ENCODE assay signal across 28 mouse cellular contexts in genomic region chr11:74512595-74512994, GRCm38 (mm10).
"Had no signal": no experiment of that assay in that cellular context is flagged by ENCODE, and none has a peak within 500 bp of the region (broad histone marks: within the 10 kb centered on the region; RNA-seq: fewer than 3 reads in every experiment).

No protein-coding gene starts in this region.

- H3K4me2 ChIP-seq: embryonic facial prominence, embryonic 12.5 days; embryonic facial prominence, embryonic 13.5 days; embryonic facial prominence, embryonic 15.5 days; forebrain, embryonic 12.5 days; forebrain, embryonic 13.5 days; forebrain, embryonic 15.5 days had no signal

- ATAC-seq: forebrain, embryonic 13.5 days; forebrain, embryonic 14.5 days; forebrain, embryonic 15.5 days; forebrain, embryonic 16.5 days; forebrain, postnatal 0 days had no signal

- H3K27me3 ChIP-seq: embryonic facial prominence, embryonic 12.5 days; embryonic facial prominence, embryonic 13.5 days; embryonic facial prominence, embryonic 15.5 days; forebrain, embryonic 12.5 days; forebrain, embryonic 13.5 days; forebrain, embryonic 15.5 days had no signal

- H3K4me1 ChIP-seq: embryonic facial prominence, embryonic 12.5 days; embryonic facial prominence, embryonic 13.5 days; embryonic facial prominence, embryonic 15.5 days; forebrain, embryonic 10.5 days; forebrain, embryonic 12.5 days; forebrain, embryonic 13.5 days; forebrain, embryonic 15.5 days had no signal

- H3K9me3 ChIP-seq: embryonic facial prominence, embryonic 10.5 days; embryonic facial prominence, embryonic 12.5 days; embryonic facial prominence, embryonic 13.5 days; embryonic facial prominence, embryonic 15.5 days; forebrain, embryonic 10.5 days; forebrain, embryonic 12.5 days; forebrain, embryonic 13.5 days; forebrain, embryonic 15.5 days had no signal

- H3K4me3 ChIP-seq: embryonic facial prominence, embryonic 10.5 days; embryonic facial prominence, embryonic 12.5 days; embryonic facial prominence, embryonic 13.5 days; embryonic facial prominence, embryonic 15.5 days; erythroblast, embryonic 14.5 days; forebrain, embryonic 10.5 days; forebrain, embryonic 12.5 days; forebrain, embryonic 13.5 days; forebrain, embryonic 15.5 days; gastrocnemius, adult 2 months; heart, adult 2 months had no signal

- DNase-seq: cerebellum, adult 8-10 months; cerebellum, adult 9-10 months; cerebellum, adult 9-11 months; cerebellum, postnatal 10 days; cerebellum, postnatal 14 days; cerebellum, postnatal 25 days; cerebellum, postnatal 36 days; embryo, embryonic 11 days; forebrain, postnatal 0 days; gastrocnemius, adult 2 months; gastrocnemius, postnatal 10 days; gastrocnemius, postnatal 14 days; gastrocnemius, postnatal 25 days; gastrocnemius, postnatal 36 days; heart, adult 11 months; heart, adult 18-20 months; heart, adult 2 months had no signal

- H3K36me3 ChIP-seq: embryonic facial prominence, embryonic 10.5 days; embryonic facial prominence, embryonic 12.5 days; embryonic facial prominence, embryonic 13.5 days; embryonic facial prominence, embryonic 15.5 days; forebrain, embryonic 10.5 days; forebrain, embryonic 12.5 days; forebrain, embryonic 15.5 days had no signal

- H3K9ac ChIP-seq: embryonic facial prominence, embryonic 12.5 days; embryonic facial prominence, embryonic 13.5 days; embryonic facial prominence, embryonic 15.5 days; forebrain, embryonic 12.5 days; forebrain, embryonic 13.5 days; forebrain, embryonic 15.5 days; forebrain, postnatal 0 days had no signal

- H3K27ac ChIP-seq: embryonic facial prominence, embryonic 10.5 days; embryonic facial prominence, embryonic 12.5 days; embryonic facial prominence, embryonic 13.5 days; embryonic facial prominence, embryonic 15.5 days; forebrain, embryonic 10.5 days; forebrain, embryonic 12.5 days; forebrain, embryonic 13.5 days; forebrain, embryonic 15.5 days; gastrocnemius, adult 2 months; heart, adult 2 months had no signal
